Mouse (Mus musculus) urinary bladder, postnatal 36 days (tissue): ENCODE results near the gene Rps10.

Experiments used
- DNase-seq, 2 experiments: peaks; one replicate each; pipeline ENCODE4 v3.0.0; 2022; ENCODE audit warnings: low spot score in 2 of 2, mixed read lengths in 1 of 2

Gene Rps10

DNA sequence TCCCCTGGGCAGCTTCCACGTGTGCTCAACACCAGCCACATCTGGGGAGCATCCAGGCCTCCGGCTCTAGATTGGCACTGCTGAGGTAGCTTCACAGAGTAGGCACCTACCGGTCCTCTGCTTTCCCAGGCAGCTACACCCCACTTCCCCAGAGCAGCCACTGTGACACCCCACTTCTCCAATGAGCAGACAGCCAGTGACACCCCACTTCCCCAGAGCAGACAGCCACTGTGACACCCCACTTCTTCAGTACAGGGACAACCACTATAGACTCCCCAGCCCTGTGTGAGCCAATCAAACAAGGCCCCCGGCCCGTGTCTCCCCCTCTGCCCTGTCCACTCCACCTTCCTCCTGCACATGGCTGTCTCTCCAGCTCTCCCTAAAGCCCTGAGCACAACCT is 24.5 kb downstream of the Rps10 start:
- no peak for DNase-seq

GRCm38 (mm10) chr17:27611519-27611884 is 25.0 kb downstream of the Rps10 start:
- DNase-seq, result no peak

DNA sequence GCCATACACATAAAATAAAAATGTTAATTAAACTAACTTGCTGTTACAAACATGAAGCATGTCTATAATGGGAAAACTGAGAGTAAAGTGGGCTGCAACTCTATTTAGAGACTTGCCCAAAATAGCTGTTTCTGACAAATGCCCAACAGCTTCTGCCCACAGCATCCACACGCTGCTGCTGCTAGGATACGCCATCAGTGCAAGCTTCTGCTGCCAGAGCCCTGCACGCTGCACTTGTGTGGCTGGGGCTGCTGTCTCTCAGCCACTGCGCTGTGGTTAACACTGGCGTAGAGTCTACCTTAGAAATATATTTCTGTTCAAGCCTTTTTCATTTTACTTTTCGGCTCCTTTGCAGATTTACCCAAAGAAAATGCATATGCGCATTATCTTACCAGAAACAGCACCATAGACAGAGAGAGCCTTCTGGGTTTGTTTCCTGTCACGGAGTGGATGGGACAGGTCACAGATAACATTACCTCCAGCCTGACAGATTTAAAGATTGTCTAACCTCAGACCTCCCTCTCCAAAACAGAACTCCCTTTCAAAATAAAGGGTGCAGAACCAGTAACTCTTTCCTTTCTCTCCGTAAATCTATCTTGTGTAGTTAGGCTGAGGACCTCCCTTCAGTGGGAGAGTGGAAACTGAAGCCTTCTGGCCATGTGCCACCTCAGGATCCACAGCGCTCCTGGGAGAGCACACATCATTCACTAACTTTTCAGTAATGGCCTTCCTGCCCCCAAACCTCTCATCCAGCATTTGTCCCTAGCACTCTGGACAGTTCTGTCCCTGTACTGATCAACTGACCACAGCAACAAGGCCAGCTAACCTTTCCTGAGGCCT is 25.6 kb downstream of the Rps10 start:
- no peak for DNase-seq

DNA sequence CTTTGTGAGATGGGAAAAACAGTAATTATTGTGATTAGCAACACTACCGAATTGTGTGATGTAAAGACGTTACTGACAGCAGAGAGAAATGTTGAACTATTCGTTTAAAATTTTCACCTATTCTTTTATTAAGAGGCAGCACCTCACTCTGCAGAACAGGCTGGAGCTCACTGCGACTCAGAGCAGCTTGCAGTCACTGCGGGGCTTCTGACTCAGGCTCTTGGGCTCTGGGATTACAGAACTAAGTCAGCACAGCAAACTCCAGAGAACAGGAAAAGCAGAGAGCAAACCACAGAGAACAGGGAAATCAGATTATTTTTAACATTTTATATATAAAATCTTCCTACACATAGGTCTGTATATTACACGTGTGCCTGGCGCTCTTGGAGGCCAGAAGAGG is 26.9 kb downstream of the Rps10 start:
- no peak for DNase-seq

DNA sequence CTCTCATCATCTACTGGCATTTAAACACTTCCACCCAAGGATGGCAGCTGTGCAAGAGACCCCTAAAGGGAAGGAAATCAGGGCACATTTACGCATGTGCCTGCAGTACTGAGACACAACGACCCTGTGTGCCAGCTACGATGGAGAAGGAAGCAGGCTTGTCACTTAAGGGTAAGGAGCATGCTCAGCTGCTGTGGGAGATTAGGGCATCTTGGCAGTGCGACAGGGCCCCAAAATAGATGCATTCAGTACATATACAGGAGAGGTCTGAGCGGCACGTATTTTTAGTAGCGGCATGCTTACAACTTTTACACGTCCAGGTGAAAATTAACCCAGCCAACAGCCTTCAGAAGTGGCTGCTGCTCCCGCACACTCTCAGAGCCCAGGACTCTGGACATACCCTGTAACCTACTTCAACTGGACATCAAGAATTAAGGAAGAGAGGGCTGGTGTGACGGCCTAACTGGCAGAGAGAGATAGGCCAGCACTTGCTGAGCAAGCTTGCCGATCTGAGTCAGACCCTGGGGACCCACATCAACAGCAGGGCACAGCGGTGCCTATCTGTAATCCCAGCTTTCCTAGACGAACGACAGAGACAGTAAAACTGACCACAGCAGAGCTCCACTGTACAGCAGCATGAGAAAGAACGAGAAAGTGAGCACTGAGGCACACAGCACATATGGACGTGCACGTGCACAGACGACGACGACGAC is 32.8 kb downstream of the Rps10 start:
- no peak for DNase-seq

DNA sequence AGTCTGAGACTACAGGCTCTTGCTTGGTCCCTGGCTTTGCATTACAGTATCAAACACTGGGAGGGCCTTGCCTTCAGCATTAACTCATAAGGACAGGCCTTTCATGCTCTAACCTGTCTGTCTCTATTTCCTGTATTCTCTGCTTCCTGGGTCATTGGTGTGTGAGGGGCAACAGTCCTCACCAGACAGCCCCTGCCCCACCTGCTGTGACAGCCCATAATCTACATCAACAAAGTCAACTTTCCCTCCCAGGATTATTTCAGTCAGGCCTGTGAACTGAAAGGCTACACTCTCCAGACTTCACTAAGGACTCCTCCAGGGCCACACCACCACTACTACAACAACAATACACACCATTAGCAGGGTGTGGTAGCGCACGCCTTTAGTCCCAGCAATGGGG is 33.4 kb downstream of the Rps10 start:
- no peak for DNase-seq

DNA sequence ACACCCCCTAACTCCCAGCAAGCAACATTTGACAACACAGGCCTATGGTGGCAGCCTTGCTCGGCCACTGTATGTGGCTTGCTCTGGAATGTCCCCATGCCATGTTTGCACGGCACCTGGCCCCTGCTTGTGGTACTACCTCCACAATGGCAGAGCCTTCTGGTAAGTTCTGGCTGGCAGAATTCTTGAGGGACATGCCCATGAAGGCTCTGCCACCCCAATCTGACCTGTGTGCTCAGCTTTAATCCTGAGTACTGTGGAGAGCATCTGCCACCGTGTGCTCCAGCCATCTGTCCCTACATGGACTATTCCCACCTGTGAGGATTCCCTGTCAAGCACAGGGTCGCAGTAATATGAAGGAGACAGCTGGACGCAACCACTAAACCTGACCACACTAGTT is 35.6 kb downstream of the Rps10 start:
- no peak for DNase-seq

DNA sequence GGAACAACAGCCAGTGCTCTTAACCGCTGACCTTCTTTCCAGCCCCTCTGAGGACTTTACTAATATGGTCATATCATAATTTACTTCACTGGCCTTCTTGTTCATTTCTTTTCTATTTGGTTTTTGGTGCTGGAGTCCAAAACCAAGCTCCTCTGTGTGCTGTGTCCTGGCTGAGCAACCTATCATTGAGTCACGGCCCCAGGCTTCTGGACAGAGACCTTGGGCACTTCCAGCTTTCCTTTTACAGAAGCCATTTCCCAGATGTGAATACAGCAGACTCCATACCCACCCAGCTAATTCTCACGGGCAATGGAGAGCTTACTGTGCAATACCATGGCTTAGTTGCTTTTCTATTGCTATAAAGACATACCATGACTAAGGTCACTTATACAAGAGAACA is 36.2 kb downstream of the Rps10 start:
- no peak for DNase-seq

- no peak for DNase-seq
These were observed 39.9 kb downstream of the Rps10 start for GRCm38 (mm10) chr17:27596376-27597190.

DNA sequence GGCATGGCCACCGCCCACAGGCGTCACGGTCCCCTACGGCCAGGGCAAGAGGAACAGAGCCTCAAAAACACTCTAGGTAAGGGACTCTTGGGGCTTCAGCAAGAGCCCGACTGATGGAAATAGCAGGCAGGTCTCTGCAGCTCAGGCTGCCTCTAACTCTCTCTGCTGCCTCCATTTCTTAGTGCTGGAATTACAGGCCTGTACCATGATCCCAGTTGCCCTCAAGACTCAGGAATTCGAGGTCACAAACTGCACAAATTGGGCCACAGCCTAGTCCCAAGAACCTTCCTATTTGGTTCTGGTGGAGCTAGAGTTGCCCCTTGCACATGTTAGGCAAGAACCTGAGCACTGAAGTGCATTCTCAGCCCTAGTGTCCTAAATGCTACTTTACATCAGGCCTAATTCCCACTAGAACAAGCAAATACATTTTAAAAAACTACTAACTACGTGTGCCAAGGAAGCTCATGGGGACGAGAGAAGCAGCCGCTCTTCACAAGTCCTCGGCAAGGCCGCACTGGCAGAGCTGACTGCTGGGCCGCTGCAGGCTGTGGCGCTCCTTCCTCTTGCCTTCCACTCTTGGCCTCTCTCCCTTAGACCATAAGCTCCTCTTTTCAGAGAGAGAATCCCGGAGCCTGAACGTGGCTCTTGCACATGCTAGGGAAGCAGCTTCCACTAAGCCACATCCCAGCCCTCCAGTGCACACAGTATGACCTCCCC is 40.7 kb downstream of the Rps10 start:
- no peak for DNase-seq

GRCm38 (mm10) chr17:27592565-27592910 is 43.9 kb downstream of the Rps10 start:
- DNase-seq, result no peak

DNA sequence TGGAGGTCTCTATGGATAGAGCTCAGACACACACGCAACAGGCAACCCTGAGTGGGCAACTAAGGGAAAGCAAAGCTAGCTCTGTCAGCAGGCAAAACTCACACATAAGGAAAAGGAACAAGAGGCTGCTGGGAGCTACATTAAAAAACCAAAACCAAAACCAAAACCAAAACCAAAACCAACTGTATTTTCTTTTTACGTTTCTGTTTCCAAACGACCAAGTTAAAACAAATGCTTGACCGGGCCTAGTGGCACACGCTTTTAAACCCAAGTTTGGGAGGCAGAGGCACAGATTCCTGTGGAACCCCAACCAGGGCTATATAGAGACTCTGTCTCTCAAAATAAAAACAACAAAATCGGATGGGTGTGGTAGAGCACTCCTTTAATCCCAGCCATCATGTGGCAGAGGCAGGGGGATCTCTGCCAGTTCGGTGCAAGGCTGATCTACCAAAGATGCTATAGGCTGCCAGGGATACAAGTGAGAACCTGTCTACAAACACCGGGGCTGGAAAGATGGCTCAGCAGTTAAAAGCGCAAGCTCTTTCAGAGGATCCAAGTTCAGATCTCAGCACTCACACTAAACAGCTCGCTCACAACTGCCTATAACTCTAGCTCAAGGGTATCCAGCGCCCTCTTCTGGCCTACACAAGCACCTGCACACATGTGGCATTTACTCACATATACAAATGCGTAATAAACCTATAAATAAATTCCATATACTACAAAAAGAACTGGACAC is 44.5 kb downstream of the Rps10 start:
- no peak for DNase-seq

DNA sequence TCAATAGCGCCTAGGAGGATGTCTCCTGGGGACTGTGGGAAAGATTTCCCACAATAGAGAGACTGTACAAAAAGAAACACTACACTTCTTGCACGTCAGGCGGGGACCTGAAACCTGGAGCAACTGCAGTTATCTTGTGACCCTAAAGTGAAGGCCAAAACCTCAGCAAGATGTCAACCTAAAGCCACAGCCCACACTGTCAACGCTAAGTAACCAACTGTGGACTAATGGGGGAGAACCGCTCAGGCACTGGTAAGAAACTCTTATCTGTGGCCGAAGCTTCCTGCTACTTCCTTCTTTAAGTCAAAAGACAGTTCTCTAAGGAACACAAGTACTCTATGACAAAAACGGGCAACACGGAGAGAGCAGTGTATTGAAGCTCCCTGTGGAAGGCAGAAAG is 48.2 kb downstream of the Rps10 start:
- DNase-seq, result no peak

DNA sequence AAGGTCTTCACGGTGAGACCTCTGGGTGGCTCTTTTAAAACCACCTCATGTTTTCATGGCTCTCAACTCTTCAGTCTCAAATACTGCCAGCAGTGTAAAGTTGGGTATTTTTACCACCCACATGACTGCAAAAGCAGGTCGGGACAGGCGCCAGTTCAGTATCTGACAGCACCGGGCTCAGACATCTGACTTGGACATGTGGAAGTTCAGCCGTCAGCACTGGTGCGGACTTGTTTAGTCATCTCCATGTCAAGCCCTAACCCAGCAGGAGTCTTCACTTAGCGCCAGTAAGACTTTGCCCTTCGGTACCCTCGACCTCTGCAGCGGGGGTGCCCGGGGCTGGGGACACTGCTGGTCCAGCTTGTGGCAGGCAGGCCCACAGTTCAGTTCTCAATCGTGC is 49.2 kb downstream of the Rps10 start:
- peak; percentile 48 to 61 for DNase-seq

GRCm38 (mm10) chr17:27586661-27587060 is 49.8 kb downstream of the Rps10 start:
- DNase-seq, result no peak

DNA sequence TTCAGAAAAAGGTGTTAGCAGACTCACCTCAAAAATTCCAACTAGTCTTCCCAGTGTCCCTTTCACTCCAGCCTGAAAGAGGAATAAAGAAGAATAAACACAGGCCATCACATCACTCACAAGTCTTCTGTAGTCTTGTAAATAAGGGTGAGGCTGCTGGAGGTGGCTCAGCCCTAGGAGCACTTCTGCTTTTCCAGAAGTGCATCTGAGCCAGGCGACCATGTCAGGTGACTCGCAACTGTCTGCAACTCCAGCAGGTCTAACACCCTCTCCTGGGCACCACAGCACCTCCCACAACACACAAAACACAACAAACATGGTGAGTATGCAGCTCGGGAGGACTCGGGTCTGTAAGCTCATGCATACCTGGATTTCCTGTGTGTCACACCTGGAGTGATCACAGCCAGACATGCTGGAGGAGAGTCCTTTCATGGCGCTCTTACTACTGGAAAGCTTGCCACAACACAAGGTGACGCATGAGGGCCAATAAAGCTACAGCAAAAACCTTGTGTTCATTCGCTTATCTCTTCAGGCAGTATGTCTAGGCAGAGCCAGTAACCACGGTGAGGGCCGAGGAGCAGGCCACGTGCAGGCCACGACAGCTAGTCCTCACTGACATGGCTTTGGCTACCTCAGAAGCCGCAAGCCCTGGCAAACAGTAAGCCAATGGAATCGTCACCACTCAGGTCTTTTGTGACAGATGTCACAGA is 53.1 kb downstream of the Rps10 start:
- DNase-seq, result no peak
